Mouse (Mus musculus) kidney, postnatal 0 days (tissue): ENCODE measurements around the gene Nckap5. TPM values are rescaled to one million over a fixed set of nuclear protein-coding genes. Genes with fewer than 3 reads are reported as not detected.
A peak's percentile ranks its signal among the peaks of the same experiment; 100 is the strongest.

Experiments used
- ATAC-seq: fragments of 200-750 bp; cut with Nextera tagmentation; replicated peaks from 2 replicates; pipeline ENCODE4 v1.8.0; 2017; ENCODE audit warnings: low read depth, moderate number of reproducible peaks, moderate TSS enrichment, moderate library complexity; ENCODE audit not compliant: low FRiP score
- DNase-seq: peaks from one replicate; pipeline ENCODE4 v3.0.0-alpha.2; 2016; ENCODE audit warnings: low spot score
- H3K27ac ChIP-seq: fragments of 300-500 bp; sonication (generic); 2 replicates; pipeline ENCODE4 v1.5.1; 2014; ENCODE audit warnings: mild to moderate bottlenecking
- H3K27me3 ChIP-seq: fragments of 300-500 bp; sonication (generic); 2 replicates; pipeline ENCODE4 v1.6.1; 2014; ENCODE audit warnings: low read length, mixed read lengths; ENCODE audit not compliant: insufficient read depth
- H3K36me3 ChIP-seq: fragments of 300-500 bp; sonication (generic); 2 replicates; pipeline ENCODE4 v1.6.1; 2014; ENCODE audit warnings: low read length, mixed read lengths; ENCODE audit not compliant: insufficient read depth
- H3K4me1 ChIP-seq: fragments of 300-500 bp; sonication (generic); replicated peaks from 2 replicates; pipeline ENCODE4 v1.6.1; 2014; ENCODE audit warnings: antibody characterized with exemption, low read length, mixed read lengths; ENCODE audit not compliant: insufficient read depth
- H3K4me2 ChIP-seq: fragments of 300-500 bp; sonication (generic); 2 replicates; pipeline ENCODE4 v1.6.1; 2014; ENCODE audit warnings: mild to moderate bottlenecking, low read length, moderate library complexity, mixed read lengths
- H3K4me3 ChIP-seq: fragments of 300-500 bp; sonication (generic); replicated peaks from 2 replicates; pipeline ENCODE4 v1.5.1; 2014; ENCODE audit warnings: low read depth, low read length
- H3K9ac ChIP-seq: fragments of 300-500 bp; sonication (generic); 2 replicates; pipeline ENCODE4 v1.6.1; 2014; ENCODE audit warnings: low read depth, low read length
- H3K9me3 ChIP-seq: fragments of 300-500 bp; sonication (generic); replicated peaks from 2 replicates; pipeline ENCODE4 v1.6.1; 2016; ENCODE audit warnings: low read length, inconsistent platforms, mixed read lengths
- CTCF ChIP-seq: IDR thresholded peaks from 2 replicates; pipeline ENCODE4 v1.5.1; 2016; ENCODE audit warnings: antibody characterized with exemption, low read depth, mild to moderate bottlenecking, moderate library complexity
- WGBS: fragments of 180-500 bp; shearing (Covaris S2); extraction: QIAGEN DNeasy Blood & Tissue Kit; methylation state at CpG from one replicate; pipeline ENCODE4 v1.1.7; 2014; 5-methylcytosine and 5-hydroxymethylcytosine counted together
- polyA plus RNA-seq: library from polyadenylated mRNA; unstranded; fragments of >200 nt; fragmentation: Nextera tagmentation; extraction: Ambion mirVana; gene quantifications from 2 replicates; pipeline ENCODE4 v1.2.1, GENCODE M21; 2015

Nckap5 gene
- polyA plus RNA-seq, 1 experiment from 2014 or later = 4.0 TPM

DNA sequence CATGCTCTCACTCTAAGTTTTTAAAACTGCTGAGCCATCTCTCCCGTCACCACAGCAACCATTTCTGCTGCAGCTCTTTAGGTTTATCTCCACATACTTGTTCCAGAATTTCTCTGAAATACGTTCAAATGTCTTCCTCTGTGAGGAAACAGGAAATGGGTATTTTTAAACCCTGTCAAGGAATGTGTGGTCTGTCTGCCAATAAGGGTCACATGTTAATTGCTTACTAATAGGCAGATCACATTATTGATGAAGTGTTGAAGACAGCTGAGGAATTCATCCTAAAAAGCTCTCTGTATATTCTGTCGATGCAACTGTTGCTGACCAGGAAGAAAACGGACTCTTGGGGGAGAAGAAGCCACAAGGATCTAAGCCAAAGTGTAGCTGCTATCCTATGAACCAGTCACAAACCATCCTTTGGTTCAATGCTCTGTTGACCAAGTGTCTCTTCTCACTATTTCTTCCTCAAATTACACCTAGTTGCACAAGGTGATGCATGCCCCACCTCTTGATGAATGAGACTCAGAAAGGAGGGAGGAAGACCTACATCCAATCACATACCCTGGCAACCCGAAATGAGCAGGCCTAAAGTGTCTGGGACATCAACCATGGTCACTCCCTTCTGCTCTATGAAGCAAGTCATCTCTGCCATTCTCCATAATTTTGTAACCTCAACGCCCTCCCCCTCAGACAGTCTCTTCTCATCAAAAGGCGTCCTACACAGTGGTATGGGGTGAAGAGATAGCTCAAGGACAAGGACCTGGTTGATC lies 349.0 kb downstream of the Nckap5 start:
- H3K27ac ChIP-seq = no peak overlapping the region
- H3K36me3 ChIP-seq = no peaks in the 10 kb centered on the region
- TF ChIP-seq CTCF = no peak
- no peaks in the 10 kb centered on the region; the same call in 1 of the 2 replicates for H3K4me1 ChIP-seq
- no peaks in the 10 kb centered on the region for H3K9me3 ChIP-seq
- H3K4me3 ChIP-seq = no peak overlapping the region
- H3K4me2 ChIP-seq = no peak overlapping the region
- no peaks in the 10 kb centered on the region for H3K27me3 ChIP-seq
- peak; percentile 44 for DNase-seq
- no peak for ATAC-seq
- 46% methylated on average over 7 of the region's 7 CpGs for WGBS
- H3K9ac ChIP-seq = no peak overlapping the region

DNA sequence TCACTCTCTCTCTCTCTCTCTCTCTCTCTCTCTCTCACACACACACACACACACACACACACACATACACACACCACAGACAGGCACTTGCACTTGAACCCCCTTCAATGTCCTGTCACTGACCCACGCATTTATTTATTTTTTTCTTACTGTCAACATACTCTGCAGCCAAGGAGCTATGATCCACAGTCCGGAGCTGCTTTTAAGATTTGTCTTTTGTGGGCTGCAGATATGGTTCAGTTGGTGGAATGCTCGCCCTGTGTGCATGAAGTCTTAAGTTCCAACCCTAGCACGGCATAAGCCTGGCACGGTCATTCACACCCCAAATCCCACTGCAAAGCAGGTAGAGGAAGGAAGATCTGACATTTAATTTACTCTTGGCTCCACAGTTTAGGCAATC lies 357.6 kb downstream of the Nckap5 start:
- Histone ChIP-seq H3K9ac (no peak overlapping the region), H3K27ac (no peak overlapping the region), H3K4me2 (no peak overlapping the region), H3K27me3 (no peaks in the 10 kb centered on the region), H3K4me1 (no peaks in the 10 kb centered on the region), H3K36me3 (no peaks in the 10 kb centered on the region), H3K4me3 (no peak overlapping the region), H3K9me3 (no peaks in the 10 kb centered on the region)
- ATAC-seq (no peak), DNase-seq (peak; percentile 37)
- no peak for TF ChIP-seq CTCF
- WGBS = 33% methylated on average over 5 of the region's 5 CpGs

- Histone ChIP-seq H3K36me3 (no peaks in the 10 kb centered on the region), H3K4me1 (no peaks in the 10 kb centered on the region), H3K27me3 (no peaks in the 10 kb centered on the region), H3K9ac (no peak overlapping the region), H3K27ac (0 out of 2 replicates have a peak overlapping the region, but pooled peaks have one; percentile 50), H3K9me3 (no peaks in the 10 kb centered on the region), H3K4me3 (no peak overlapping the region), H3K4me2 (no peak overlapping the region)
- ATAC-seq (no peak), DNase-seq (peak; percentile 70)
- WGBS = 26% methylated on average over 2 of the region's 2 CpGs
- TF ChIP-seq CTCF = no peak
Measured at GRCm38 (mm10) chr1:126471419-126471818, 359.2 kb downstream of the Nckap5 start.

- no peak overlapping the region for H3K4me3 ChIP-seq
- 46% methylated on average over 2 of the region's 2 CpGs for WGBS
Measured at GRCm38 (mm10) chr1:126470883-126471282, 359.7 kb downstream of the Nckap5 start.

GRCm38 (mm10) chr1:126469818-126470544 lies 360.6 kb downstream of the Nckap5 start:
- Histone ChIP-seq H3K4me1 (no peaks in the 10 kb centered on the region), H3K27me3 (no peaks in the 10 kb centered on the region), H3K36me3 (no peaks in the 10 kb centered on the region), H3K9ac (no peak overlapping the region), H3K27ac (no peak overlapping the region), H3K4me2 (no peak overlapping the region), H3K9me3 (no peaks in the 10 kb centered on the region), H3K4me3 (no peak overlapping the region)
- ATAC-seq (no peak), DNase-seq (no peak)
- TF ChIP-seq CTCF = no peak
- 78% methylated on average over 5 of the region's 5 CpGs for WGBS

More at GRCm38 (mm10) chr1:126470883-126471282, 359.7 kb downstream of the Nckap5 start:
- H3K4me2 ChIP-seq = no peak overlapping the region
- no peak overlapping the region for H3K9ac ChIP-seq
- H3K27me3 ChIP-seq = no peaks in the 10 kb centered on the region
- DNase-seq (peak; percentile 58), ATAC-seq (no peak)
- no peaks in the 10 kb centered on the region for H3K4me1 ChIP-seq
- TF ChIP-seq CTCF = no peak
- peak overlapping the region; percentile 50; the same call in 1 of the 2 replicates for H3K27ac ChIP-seq
- no peaks in the 10 kb centered on the region for H3K36me3 ChIP-seq
- no peaks in the 10 kb centered on the region for H3K9me3 ChIP-seq

DNA sequence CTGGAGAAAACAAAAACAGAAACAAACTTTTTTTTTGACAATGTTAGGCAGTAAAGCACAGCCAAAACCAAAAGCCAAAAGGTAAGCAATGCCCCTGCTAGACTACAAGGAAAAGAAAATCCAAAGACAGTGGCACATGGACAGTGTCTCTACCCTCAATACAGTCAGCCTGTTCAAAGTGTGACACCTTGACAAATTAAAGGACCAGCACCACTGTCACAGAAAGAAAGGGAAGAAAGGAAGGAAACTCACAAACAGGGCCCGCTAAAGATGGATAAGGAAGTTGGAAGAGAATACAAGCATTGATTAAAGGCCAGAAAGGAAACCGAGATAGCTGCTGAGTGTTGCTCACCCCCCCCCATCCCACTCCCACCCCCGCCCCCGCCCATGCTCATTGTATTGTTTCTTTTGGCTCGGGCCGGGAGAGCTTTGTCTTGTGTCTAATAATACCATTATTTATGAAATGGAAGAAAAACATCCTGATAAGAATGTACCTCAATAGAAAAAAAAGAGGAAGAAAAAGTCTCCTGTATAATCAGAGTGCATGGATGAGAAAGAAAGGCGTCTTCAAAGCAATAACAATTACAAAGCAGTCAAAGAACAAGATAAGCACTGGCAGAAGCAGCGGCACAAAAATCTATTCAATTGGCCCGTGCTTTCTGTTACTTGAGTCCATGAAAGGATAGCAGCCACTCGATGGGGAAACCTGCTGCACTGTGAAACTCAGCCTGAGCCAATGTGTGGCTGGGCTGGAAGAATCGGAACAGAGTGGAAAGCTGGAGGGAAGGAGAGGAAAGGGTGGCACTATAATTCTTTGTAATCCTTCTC lies 368.9 kb downstream of the Nckap5 start:
- Histone ChIP-seq H3K27ac (no peak overlapping the region), H3K36me3 (no peaks in the 10 kb centered on the region), H3K27me3 (no peaks in the 10 kb centered on the region), H3K9me3 (no peaks in the 10 kb centered on the region), H3K4me3 (no peak overlapping the region), H3K4me2 (no peak overlapping the region), H3K4me1 (no peaks in the 10 kb centered on the region), H3K9ac (no peak overlapping the region)
- ATAC-seq = no peak
- peak; percentile 19 for DNase-seq
- 40% methylated on average over 11 of the region's 11 CpGs for WGBS
- no peak for TF ChIP-seq CTCF
